Mouse (Mus musculus): ENCODE data around the gene Tceal3.
"Not testable (repeated sequence)": the region's sequence is repeated elsewhere in the genome, so short reads cannot be mapped to it uniquely, and the experiment has no call there.

The Tceal3 gene

DNA sequence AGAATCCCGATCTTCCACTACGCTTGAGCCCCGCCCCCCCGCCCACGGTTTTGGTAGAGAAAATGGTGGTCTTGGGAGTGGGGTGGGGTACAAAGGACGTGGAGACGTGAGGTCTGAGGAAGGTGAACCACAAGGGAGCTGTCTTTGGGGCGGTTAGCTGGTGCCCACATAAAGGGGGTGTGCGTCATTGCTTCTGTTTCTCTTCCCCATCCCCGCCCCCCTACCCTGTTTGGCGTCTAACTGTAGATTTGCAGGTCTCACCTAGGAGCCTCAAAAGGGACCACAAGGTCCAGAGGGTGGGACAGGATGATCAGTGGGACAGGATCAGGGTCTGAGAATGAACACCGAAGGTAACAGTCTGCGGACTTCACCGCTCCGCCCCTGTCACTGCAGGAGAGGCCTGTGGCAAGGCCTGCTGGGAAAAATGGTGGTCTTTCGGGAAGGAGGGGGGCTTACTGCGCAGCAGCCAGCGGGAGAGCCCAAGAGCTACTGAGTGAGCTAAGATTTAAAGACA lies 117.6 kb downstream of the Tceal3 start:
- peak in 1 of 2 experiments; percentile 36 for DNase-seq

DNA sequence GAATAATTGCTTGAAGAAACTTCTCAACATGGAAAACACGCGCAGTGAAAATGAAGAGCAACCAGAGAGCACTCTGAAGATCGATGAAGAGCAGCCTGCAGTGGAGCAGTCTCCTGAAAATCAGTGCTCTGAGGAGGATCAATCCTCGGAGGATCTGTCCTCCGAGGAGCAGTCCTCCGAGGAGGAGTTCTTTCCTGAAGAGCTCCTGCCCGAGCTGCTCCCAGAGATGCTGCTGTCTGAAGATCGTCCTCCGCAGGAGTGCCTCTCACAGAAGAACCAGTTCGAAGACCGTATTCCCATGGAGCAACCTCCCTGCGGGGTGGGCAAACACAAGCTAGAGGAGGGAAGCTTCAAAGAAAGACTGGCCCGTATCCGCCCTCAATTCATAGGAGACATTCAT lies 118.1 kb downstream of the Tceal3 start:
- peak; percentile 4 to 37 for DNase-seq

DNA sequence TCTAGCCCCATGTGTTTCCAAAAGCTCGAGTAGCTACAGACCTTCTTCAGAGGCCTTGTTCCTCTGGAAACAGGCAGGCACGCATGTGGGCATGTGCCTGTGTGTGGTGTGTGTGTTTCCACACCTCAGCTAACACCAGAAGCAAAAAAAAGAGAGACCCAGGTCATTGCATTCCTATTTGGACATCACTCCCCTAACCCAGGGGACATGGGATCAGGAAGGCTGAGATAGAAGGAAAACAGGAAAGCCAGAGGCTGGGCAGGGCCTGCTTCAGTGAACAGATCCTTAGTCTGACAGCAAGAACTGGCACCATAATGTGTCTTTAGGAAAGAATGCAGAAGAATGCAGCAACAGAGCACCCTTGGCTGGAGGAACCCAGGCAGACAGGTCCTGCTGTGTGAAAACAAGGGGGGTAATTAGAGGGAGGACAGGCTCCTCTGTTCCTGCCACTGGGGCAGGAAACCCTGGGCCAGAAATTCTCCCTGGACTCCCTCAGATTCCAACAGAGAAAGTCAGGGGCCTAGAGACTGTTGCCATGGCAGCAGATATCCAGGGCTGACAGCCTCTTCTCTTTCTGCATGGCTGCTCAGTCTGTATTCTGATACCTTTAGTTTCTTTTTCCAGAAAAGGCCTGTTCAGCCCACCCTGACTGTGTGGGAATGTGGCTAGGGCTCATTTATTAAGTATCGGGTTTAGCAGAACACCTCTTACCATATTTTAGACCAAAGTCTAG lies 124.3 kb downstream of the Tceal3 start:
- not testable (repeated sequence) for DNase-seq
